Comparison of ENCODE assay signal across 8 mouse cellular contexts in genomic region chr17:34591029-34591993, GRCm38 (mm10). TPM values are rescaled to one million over a fixed set of nuclear protein-coding genes. Genes with fewer than 3 reads are reported as not detected.
DNase-seq lines count a peak whose midpoint lies in the region; ATAC-seq and TF ChIP-seq lines count a peak whose summit lies in the region.

Gene Pbx2 (plus strand): TSS chr17:34591266.

- no peaks in the 10 kb centered on the region for H3K79me2 ChIP-seq in liver, adult 2 months (ENCODE audit: control insufficient read depth, insufficient read depth, low read length)

- H3K4me2 ChIP-seq in intestine, embryonic 16.5 days (ENCODE audit: low read depth, low read length), result peak within 1 kb of the TSS; percentile 92

- 6% methylated on average over 21 of the region's 21 CpGs for WGBS in lung, adult 2 months
- WGBS in intestine, embryonic 16.5 days, result 7% methylated on average over 21 of the region's 21 CpGs
- 14% methylated on average over 21 of the region's 21 CpGs for WGBS in liver, adult 2 months

- peak; percentile 50 for DNase-seq in lung, adult 2 months
- no peak for DNase-seq in lung, adult 18-20 months
- peak; percentile 78 for DNase-seq in cerebellum, adult 9-10 months
- DNase-seq in gonadal fat pad, adult 2 months (ENCODE audit: low read depth), result no peak
- DNase-seq in liver, adult 2 months (ENCODE audit: extremely low read depth, low read depth, low spot score), result no peak
- DNase-seq in naive thymus-derived CD4-positive, alpha-beta T cell, adult 2 months (ENCODE audit: low read depth), result peak; percentile 47
- DNase-seq in ovary, postnatal 10 days (ENCODE audit: low spot score), result no peak

- no peaks in the 10 kb centered on the region for H3K9me3 ChIP-seq in intestine, embryonic 16.5 days (ENCODE audit: control insufficient read depth, low read length)

- TF ChIP-seq CTCF in lung, adult 2 months (IDR thresholded peaks at IDR 0.05; ENCODE audit: insufficient read depth, low read length), result no peak
- no peak for TF ChIP-seq CTCF in liver, adult 2 months (IDR thresholded peaks at IDR 0.05; ENCODE audit: low read depth, low read length)

- H3K27ac ChIP-seq in intestine, embryonic 16.5 days (ENCODE audit: low read length), result peak within 1 kb of the TSS; percentile 99
- peak within 1 kb of the TSS; percentile 74 for H3K27ac ChIP-seq in liver, adult 2 months (replicated peaks; ENCODE audit: insufficient read depth, low read depth, low read length)

- peak within 1 kb of the TSS; percentile 61 for H3K4me3 ChIP-seq in lung, adult 2 months (replicated peaks; ENCODE audit: extremely low read depth, low read depth, low read length)
- H3K4me3 ChIP-seq in intestine, embryonic 16.5 days (ENCODE audit: low read length), result peak within 1 kb of the TSS; percentile 90
- H3K4me3 ChIP-seq in liver, adult 2 months (ENCODE audit: insufficient read depth, low read depth, low read length), result peak within 1 kb of the TSS; percentile 77

- H3K9ac ChIP-seq in intestine, embryonic 16.5 days (ENCODE audit: low read depth, low read length), result peak within 1 kb of the TSS; percentile 99
- peak within 1 kb of the TSS; percentile 92 for H3K9ac ChIP-seq in liver, adult 2 months (ENCODE audit: low read depth, low read length)

- TF ChIP-seq POLR2A in lung, adult 2 months (IDR thresholded peaks at IDR 0.05; ENCODE audit: borderline replicate concordance, extremely low read depth, low read depth, low read length), result no peak
- no peak for TF ChIP-seq POLR2A in liver, adult 2 months (IDR thresholded peaks at IDR 0.05; ENCODE audit: extremely low read depth, insufficient read depth, low read length)

- ATAC-seq in intestine, embryonic 16.5 days, result peak; percentile 16

- H3K27me3 ChIP-seq in intestine, embryonic 16.5 days (replicated peaks; ENCODE audit: control insufficient read depth, insufficient read depth, low read length), result no peaks in the 10 kb centered on the region
- H3K27me3 ChIP-seq in liver, adult 2 months (ENCODE audit: control insufficient read depth, insufficient read depth, low read length), result no peaks in the 10 kb centered on the region

- peaks cover 18% of the 10 kb centered on the region for H3K4me1 ChIP-seq in lung, adult 2 months (ENCODE audit: control insufficient read depth, insufficient read depth, low read length)
- peaks cover 56% of the 10 kb centered on the region for H3K4me1 ChIP-seq in intestine, embryonic 16.5 days (ENCODE audit: control insufficient read depth, insufficient read depth, low read length)
- peaks cover 10% of the 10 kb centered on the region for H3K4me1 ChIP-seq in liver, adult 2 months (ENCODE audit: control insufficient read depth, insufficient read depth, low read length)

- H3K36me3 ChIP-seq in intestine, embryonic 16.5 days (ENCODE audit: control insufficient read depth, insufficient read depth, low read length), result peaks cover 12% of the 10 kb centered on the region
- peaks cover 2% of the 10 kb centered on the region; the same call in 1 of the 2 replicates for H3K36me3 ChIP-seq in liver, adult 2 months (ENCODE audit: control insufficient read depth, insufficient read depth, low read length)

RNA-seq across cellular contexts. Expression of gene Pbx2, which starts in this region (rescaled TPM):
- polyA plus RNA-seq in lung, adult 2 months (2012; rRNA removed), result 87.8 and 88.3 TPM in 2 replicates
- 51.3 and 59.8 TPM in 2 replicates for polyA plus RNA-seq in gonadal fat pad, adult 2 months (2012; rRNA removed)
- 5.6 and 6.9 TPM in 2 replicates for polyA plus RNA-seq in intestine, embryonic 16.5 days (2015; fragmentation: Nextera tagmentation; extraction: Ambion mirVana)
- total RNA-seq in liver, adult 2 months (2014; rRNA removed), result 10.9 and 17.1 TPM in 2 replicates
- 19.5 and 21.1 TPM in 2 replicates for polyA plus RNA-seq in liver, adult 2 months (2012; rRNA removed)

Comparison
In these comparisons a context has a peak if more than half of its experiments do, and no peak if none do; other contexts are left out.
1. DNase-seq: peak in lung, adult 2 months (single experiment), cerebellum, adult 9-10 months (single experiment) and naive thymus-derived CD4-positive, alpha-beta T cell, adult 2 months (single experiment); none in lung, adult 18-20 months (0 of 2), gonadal fat pad, adult 2 months (single experiment), liver, adult 2 months (single experiment) and ovary, postnatal 10 days (single experiment).
2. Peak in every context shown above with its lines, with median percentiles within 50 percentile points of each other: H3K4me3 ChIP-seq.